Mouse (Mus musculus): ENCODE results near the gene Rspo1. TPM values are rescaled to one million over a fixed set of nuclear protein-coding genes. Genes with fewer than 3 reads are reported as not detected.

The Rspo1 gene
- total and polyA plus RNA-seq, 2 experiments from 2014 or later: 1.9 to 2.4 TPM

GRCm38 (mm10) chr4:124987711-124988097 lies 1.5 kb downstream of the Rspo1 start:
- no peaks in the 10 kb centered on the region; the same call in 1 of the 2 replicates for H3K4me1 ChIP-seq (ENCODE audit: insufficient read depth)
- no peak for TF ChIP-seq CTCF (IDR thresholded peaks at IDR 0.05; ENCODE audit: low read depth)
- H3K9me3 ChIP-seq (ENCODE audit: low read length): no peaks in the 10 kb centered on the region
- H3K27me3 ChIP-seq (ENCODE audit: insufficient read depth, low read length): peaks cover 72% of the 10 kb centered on the region
- H3K27ac ChIP-seq (ENCODE audit: low read depth, low read length): no peak overlapping the region
- H3K4me2 ChIP-seq (ENCODE audit: low read depth): no peak overlapping the region; the same call in 1 of the 2 replicates
- H3K4me3 ChIP-seq (ENCODE audit: low read depth, low read length): no peak overlapping the region
- ATAC-seq: no peak
- WGBS: 10% methylated on average over 10 of the region's 10 CpGs
- DNase-seq: no peak
- no peaks in the 10 kb centered on the region for H3K36me3 ChIP-seq (ENCODE audit: insufficient read depth)
- no peak overlapping the region for H3K9ac ChIP-seq

GRCm38 (mm10) chr4:124988382-124988781 lies 2.2 kb downstream of the Rspo1 start:
- H3K27me3 ChIP-seq (ENCODE audit: insufficient read depth, low read length): peaks cover 69% of the 10 kb centered on the region
- H3K9me3 ChIP-seq (ENCODE audit: low read length): no peaks in the 10 kb centered on the region
- DNase-seq (no peak), ATAC-seq (no peak)
- no peak overlapping the region for H3K4me2 ChIP-seq (ENCODE audit: low read depth)
- no peak for TF ChIP-seq CTCF (IDR thresholded peaks at IDR 0.05; ENCODE audit: low read depth)
- WGBS: 23% methylated on average over 9 of the region's 9 CpGs
- H3K4me3 ChIP-seq (ENCODE audit: low read depth, low read length): no peak overlapping the region
- no peak overlapping the region for H3K9ac ChIP-seq
- no peaks in the 10 kb centered on the region; the same call in 1 of the 2 replicates for H3K4me1 ChIP-seq (ENCODE audit: insufficient read depth)
- no peaks in the 10 kb centered on the region for H3K36me3 ChIP-seq (ENCODE audit: insufficient read depth)
- no peak overlapping the region for H3K27ac ChIP-seq (ENCODE audit: low read depth, low read length)

- Histone ChIP-seq H3K4me1 (ENCODE audit: insufficient read depth) (no peaks in the 10 kb centered on the region; the same call in 1 of the 2 replicates), H3K4me2 (ENCODE audit: low read depth) (no peak overlapping the region), H3K9ac (no peak overlapping the region), H3K9me3 (ENCODE audit: low read length) (no peaks in the 10 kb centered on the region), H3K27me3 (ENCODE audit: insufficient read depth, low read length) (peaks cover 54% of the 10 kb centered on the region), H3K27ac (ENCODE audit: low read depth, low read length) (no peak overlapping the region), H3K4me3 (ENCODE audit: low read depth, low read length) (no peak overlapping the region), H3K36me3 (ENCODE audit: insufficient read depth) (no peaks in the 10 kb centered on the region)
- no peak for ATAC-seq
- WGBS: 6% methylated on average over 20 of the region's 20 CpGs
- DNase-seq: no peak
- no peak for TF ChIP-seq CTCF (IDR thresholded peaks at IDR 0.05; ENCODE audit: low read depth)
These were observed 3.6 kb downstream of the Rspo1 start for GRCm38 (mm10) chr4:124989787-124990253.

- H3K4me2 ChIP-seq (ENCODE audit: low read depth): no peak overlapping the region
- no peaks in the 10 kb centered on the region for H3K36me3 ChIP-seq (ENCODE audit: insufficient read depth)
- no peak overlapping the region for H3K27ac ChIP-seq (ENCODE audit: low read depth, low read length)
- H3K27me3 ChIP-seq (ENCODE audit: insufficient read depth, low read length): peaks cover 51% of the 10 kb centered on the region
- no peak overlapping the region for H3K4me3 ChIP-seq (ENCODE audit: low read depth, low read length)
- no peak for TF ChIP-seq CTCF (IDR thresholded peaks at IDR 0.05; ENCODE audit: low read depth)
- no peak overlapping the region for H3K9ac ChIP-seq
- WGBS: 7% methylated on average over 7 of the region's 7 CpGs
- H3K4me1 ChIP-seq (ENCODE audit: insufficient read depth): no peaks in the 10 kb centered on the region; the same call in 1 of the 2 replicates
- DNase-seq (no peak), ATAC-seq (no peak)
- no peaks in the 10 kb centered on the region for H3K9me3 ChIP-seq (ENCODE audit: low read length)
These were observed 4.1 kb downstream of the Rspo1 start for GRCm38 (mm10) chr4:124990325-124990724.

- Histone ChIP-seq H3K4me3 (ENCODE audit: low read depth, low read length) (no peak overlapping the region), H3K4me1 (ENCODE audit: insufficient read depth) (no peaks in the 10 kb centered on the region), H3K27me3 (ENCODE audit: insufficient read depth, low read length) (no peaks in the 10 kb centered on the region), H3K27ac (ENCODE audit: low read depth, low read length) (no peak overlapping the region), H3K9me3 (ENCODE audit: low read length) (no peaks in the 10 kb centered on the region), H3K4me2 (ENCODE audit: low read depth) (no peak overlapping the region), H3K9ac (no peak overlapping the region), H3K36me3 (ENCODE audit: insufficient read depth) (no peaks in the 10 kb centered on the region)
- ATAC-seq (no peak), DNase-seq (no peak)
- WGBS: 79% methylated on average over 10 of the region's 10 CpGs
- TF ChIP-seq CTCF (IDR thresholded peaks at IDR 0.05; ENCODE audit: low read depth): no peak
These were observed 11.4 kb downstream of the Rspo1 start for GRCm38 (mm10) chr4:124997479-124998147.

GRCm38 (mm10) chr4:124999548-124999947 lies 13.3 kb downstream of the Rspo1 start:
- H3K27ac ChIP-seq (ENCODE audit: low read depth, low read length): no peak overlapping the region
- no peak overlapping the region for H3K4me3 ChIP-seq (ENCODE audit: low read depth, low read length)
- no peaks in the 10 kb centered on the region for H3K9me3 ChIP-seq (ENCODE audit: low read length)
- H3K4me2 ChIP-seq (ENCODE audit: low read depth): no peak overlapping the region
- DNase-seq (no peak), ATAC-seq (no peak)
- H3K9ac ChIP-seq: no peak overlapping the region
- H3K27me3 ChIP-seq (ENCODE audit: insufficient read depth, low read length): no peaks in the 10 kb centered on the region
- H3K4me1 ChIP-seq (ENCODE audit: insufficient read depth): no peaks in the 10 kb centered on the region
- TF ChIP-seq CTCF (IDR thresholded peaks at IDR 0.05; ENCODE audit: low read depth): no peak
- 90% methylated on average over 3 of the region's 3 CpGs for WGBS
- no peaks in the 10 kb centered on the region for H3K36me3 ChIP-seq (ENCODE audit: insufficient read depth)

GRCm38 (mm10) chr4:125002978-125003377 lies 16.7 kb downstream of the Rspo1 start:
- H3K27me3 ChIP-seq (ENCODE audit: insufficient read depth, low read length): no peaks in the 10 kb centered on the region
- no peak for DNase-seq
- H3K4me2 ChIP-seq (ENCODE audit: low read depth): no peak overlapping the region
- no peaks in the 10 kb centered on the region for H3K9me3 ChIP-seq (ENCODE audit: low read length)
- no peak overlapping the region for H3K9ac ChIP-seq
- 84% methylated on average over 8 of the region's 8 CpGs for WGBS
- H3K4me1 ChIP-seq (ENCODE audit: insufficient read depth): no peaks in the 10 kb centered on the region
- H3K36me3 ChIP-seq (ENCODE audit: insufficient read depth): no peaks in the 10 kb centered on the region
- no peak overlapping the region for H3K27ac ChIP-seq (ENCODE audit: low read depth, low read length)
- no peak overlapping the region for H3K4me3 ChIP-seq (ENCODE audit: low read depth, low read length)
- no peak for TF ChIP-seq CTCF (IDR thresholded peaks at IDR 0.05; ENCODE audit: low read depth)
- no peak for ATAC-seq
